Comparison of ENCODE assay signal across 30 mouse cellular contexts in genomic region chr5:143961176-143961575, GRCm38 (mm10). TPM values are rescaled to one million over a fixed set of nuclear protein-coding genes. Genes with fewer than 3 reads are reported as not detected.
"Had no signal": no experiment of that assay in that cellular context is flagged by ENCODE, and none has a peak within 500 bp of the region (broad histone marks: within the 10 kb centered on the region; RNA-seq: fewer than 3 reads in every experiment).

No protein-coding gene starts in this region.

- H3K36me3 ChIP-seq: embryonic facial prominence, embryonic 10.5 days; embryonic facial prominence, embryonic 12.5 days; embryonic facial prominence, embryonic 13.5 days; embryonic facial prominence, embryonic 15.5 days; forebrain, embryonic 10.5 days; forebrain, embryonic 12.5 days had no signal

- H3K4me3 ChIP-seq: embryonic facial prominence, embryonic 10.5 days; embryonic facial prominence, embryonic 12.5 days; embryonic facial prominence, embryonic 13.5 days; embryonic facial prominence, embryonic 15.5 days; erythroblast, embryonic 14.5 days; forebrain, embryonic 10.5 days; forebrain, embryonic 12.5 days; forebrain, embryonic 13.5 days; forebrain, embryonic 15.5 days; gastrocnemius, adult 2 months; heart, adult 2 months had no signal

- H3K9me3 ChIP-seq: embryonic facial prominence, embryonic 12.5 days; embryonic facial prominence, embryonic 13.5 days; embryonic facial prominence, embryonic 15.5 days; forebrain, embryonic 13.5 days; forebrain, embryonic 15.5 days had no signal

- DNase-seq: cerebellum, adult 2 months; cerebellum, adult 8-10 months; cerebellum, adult 9-10 months; cerebellum, adult 9-11 months; cerebellum, postnatal 10 days; cerebellum, postnatal 14 days; cerebellum, postnatal 25 days; cerebellum, postnatal 36 days; embryo, embryonic 11 days; forebrain, postnatal 0 days; gastrocnemius, adult 2 months; gastrocnemius, postnatal 10 days; gastrocnemius, postnatal 14 days; gastrocnemius, postnatal 25 days; heart, adult 18-20 months; heart, adult 2 months had no signal

- H3K27me3 ChIP-seq: embryonic facial prominence, embryonic 12.5 days; embryonic facial prominence, embryonic 13.5 days; embryonic facial prominence, embryonic 15.5 days; forebrain, embryonic 12.5 days; forebrain, embryonic 13.5 days; forebrain, embryonic 15.5 days had no signal

- H3K27ac ChIP-seq: embryonic facial prominence, embryonic 10.5 days; embryonic facial prominence, embryonic 12.5 days; embryonic facial prominence, embryonic 13.5 days; embryonic facial prominence, embryonic 15.5 days; forebrain, embryonic 10.5 days; forebrain, embryonic 12.5 days; forebrain, embryonic 13.5 days; forebrain, embryonic 15.5 days; gastrocnemius, adult 2 months; heart, adult 2 months had no signal

- H3K4me1 ChIP-seq: embryonic facial prominence, embryonic 10.5 days; embryonic facial prominence, embryonic 12.5 days; embryonic facial prominence, embryonic 13.5 days; embryonic facial prominence, embryonic 15.5 days; forebrain, embryonic 10.5 days; forebrain, embryonic 12.5 days; forebrain, embryonic 13.5 days; forebrain, embryonic 15.5 days had no signal

RNA-seq across cellular contexts. Expression of gene Rsph10b, which starts 28.3 kb away (rescaled TPM):
- total RNA-seq: common myeloid progenitor, adult 5-6 weeks; granulocyte monocyte progenitor cell, adult 5-6 weeks had no signal

RNA-seq across cellular contexts. Expression of gene Gm42421, which starts 33.2 kb away (rescaled TPM):
- total RNA-seq: common myeloid progenitor, adult 5-6 weeks; gastrocnemius, adult 18-20 months; gastrocnemius, adult 2 months; gastrocnemius, adult 8-10 months; gastrocnemius, postnatal 14 days; gastrocnemius, postnatal 25 days; gastrocnemius, postnatal 4 days; granulocyte monocyte progenitor cell, adult 5-6 weeks; heart, adult 18-20 months; heart, adult 2 months had no signal
- polyA plus RNA-seq: erythroblast, embryonic 14.5 days had no signal
